Mouse (Mus musculus): ENCODE measurements around the gene Pip4k2a.
"Not testable (repeated sequence)": the region's sequence is repeated elsewhere in the genome, so short reads cannot be mapped to it uniquely, and the experiment has no call there.

Gene Pip4k2a

GRCm38 (mm10) chr2:18897742-18898256 is 100.1 kb downstream of the Pip4k2a start:
- DNase-seq (ENCODE audit: low spot score): peak; percentile 58

- peak; percentile 27 for DNase-seq (ENCODE audit: low spot score)
These were observed 101.9 kb downstream of the Pip4k2a start for GRCm38 (mm10) chr2:18896015-18896414.

- not testable (repeated sequence) for DNase-seq (ENCODE audit: low spot score)
These were observed 104.6 kb downstream of the Pip4k2a start for GRCm38 (mm10) chr2:18893336-18893735.

- no peak for DNase-seq (ENCODE audit: low spot score)
These were observed 105.9 kb downstream of the Pip4k2a start for GRCm38 (mm10) chr2:18891991-18892537.

GRCm38 (mm10) chr2:18890227-18891001 is 107.5 kb downstream of the Pip4k2a start:
- DNase-seq (ENCODE audit: low spot score): no peak

- no peak for DNase-seq (ENCODE audit: low spot score)
These were observed 113.6 kb downstream of the Pip4k2a start for GRCm38 (mm10) chr2:18884277-18884676.

GRCm38 (mm10) chr2:18874626-18875025 is 123.3 kb downstream of the Pip4k2a start:
- no peak for DNase-seq (ENCODE audit: low spot score)

- DNase-seq (ENCODE audit: low spot score): no peak
These were observed 123.9 kb downstream of the Pip4k2a start for GRCm38 (mm10) chr2:18874063-18874462.

GRCm38 (mm10) chr2:18873440-18873839 is 124.5 kb downstream of the Pip4k2a start:
- DNase-seq (ENCODE audit: low spot score): no peak

- peak; percentile 76 for DNase-seq (ENCODE audit: low spot score)
These were observed 125.1 kb downstream of the Pip4k2a start for GRCm38 (mm10) chr2:18872797-18873196.

- DNase-seq (ENCODE audit: low spot score): no peak
These were observed 126.8 kb downstream of the Pip4k2a start for GRCm38 (mm10) chr2:18871087-18871486.

- no peak for DNase-seq (ENCODE audit: low spot score)
These were observed 130.9 kb downstream of the Pip4k2a start for GRCm38 (mm10) chr2:18867069-18867468.

GRCm38 (mm10) chr2:18864719-18865118 is 133.2 kb downstream of the Pip4k2a start:
- no peak for DNase-seq (ENCODE audit: low spot score)

GRCm38 (mm10) chr2:18861607-18862158 is 136.2 kb downstream of the Pip4k2a start:
- DNase-seq (ENCODE audit: low spot score): no peak

- DNase-seq (ENCODE audit: low spot score): no peak
These were observed 137.2 kb downstream of the Pip4k2a start for GRCm38 (mm10) chr2:18860686-18861085.

- DNase-seq (ENCODE audit: low spot score): no peak
These were observed 140.0 kb downstream of the Pip4k2a start for GRCm38 (mm10) chr2:18857952-18858351.

GRCm38 (mm10) chr2:18856461-18856860 is 141.5 kb downstream of the Pip4k2a start:
- DNase-seq (ENCODE audit: low spot score): no peak

GRCm38 (mm10) chr2:18855246-18855645 is 142.7 kb downstream of the Pip4k2a start:
- no peak for DNase-seq (ENCODE audit: low spot score)

GRCm38 (mm10) chr2:18853345-18853744 is 144.6 kb downstream of the Pip4k2a start:
- DNase-seq (ENCODE audit: low spot score): no peak

- no peak for DNase-seq (ENCODE audit: low spot score)
These were observed 147.3 kb downstream of the Pip4k2a start for GRCm38 (mm10) chr2:18850657-18851056.

- DNase-seq (ENCODE audit: low spot score): no peak
These were observed 149.8 kb downstream of the Pip4k2a start for GRCm38 (mm10) chr2:18848074-18848629.

GRCm38 (mm10) chr2:18842527-18842926 is 155.4 kb downstream of the Pip4k2a start:
- DNase-seq (ENCODE audit: low spot score): no peak

GRCm38 (mm10) chr2:18841051-18841450 is 156.9 kb downstream of the Pip4k2a start:
- no peak for DNase-seq (ENCODE audit: low spot score)
